ENCODE assay signal across 8 mouse cellular contexts in the genomic region with DNA sequence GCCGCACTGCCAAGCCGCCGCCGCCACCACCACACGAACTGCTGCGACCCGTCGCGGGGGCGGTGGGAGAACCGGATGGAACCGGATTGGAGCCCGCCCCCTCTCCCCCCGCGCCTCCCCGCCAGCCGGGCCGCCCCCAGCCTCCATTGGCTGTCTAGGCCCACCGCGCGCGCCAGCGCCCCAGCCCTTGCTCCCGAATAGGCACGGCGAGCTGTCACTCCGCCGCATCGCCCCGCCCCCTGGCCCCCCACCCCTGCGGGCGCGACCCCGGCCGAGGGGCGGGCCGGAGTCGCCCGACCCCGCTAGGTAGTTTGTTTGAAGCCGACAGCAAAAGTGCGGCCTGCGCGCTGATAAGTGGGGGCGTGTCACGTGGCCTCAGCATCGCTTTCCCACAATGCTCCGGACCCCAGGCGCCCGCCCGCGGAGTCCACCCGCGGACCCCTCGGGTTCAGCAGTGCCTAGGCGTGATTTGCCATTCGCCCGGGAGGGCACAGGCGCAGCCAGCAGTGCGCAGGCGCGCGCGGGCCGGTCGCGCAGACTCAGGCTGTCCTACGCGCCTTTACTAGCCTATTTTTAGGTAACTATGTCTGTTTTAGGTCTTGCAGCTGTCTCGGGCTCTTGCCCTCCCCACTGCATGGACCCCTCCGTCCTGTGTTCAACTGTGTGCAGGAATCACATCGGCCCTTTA. TPM values are rescaled to one million over a fixed set of nuclear protein-coding genes. Genes with fewer than 3 reads are reported as not detected.
DNase-seq lines count a peak whose midpoint lies in the region; ATAC-seq and TF ChIP-seq lines count a peak whose summit lies in the region.

Gene Hmgn1 (minus strand): TSS at position 73 of the 688 bp plus-strand sequence.

- no peak for TF ChIP-seq CTCF in G1E (IDR thresholded peaks at IDR 0.05; ENCODE audit: low read depth, low read length)
- no peak for TF ChIP-seq CTCF in forebrain, postnatal 0 days (IDR thresholded peaks at IDR 0.05; ENCODE audit: low read depth)

- 1% methylated on average over 61 of the region's 72 CpGs for WGBS in forebrain, postnatal 0 days
- under 1% methylated on average over 60 of the region's 72 CpGs for WGBS in lung, embryonic 15.5 days

- H3K27ac ChIP-seq in forebrain, postnatal 0 days (ENCODE audit: low read depth, low read length), result peak within 1 kb of the TSS; percentile 97
- H3K27ac ChIP-seq in lung, embryonic 15.5 days, result peak within 1 kb of the TSS; percentile 96

- no peaks in the 10 kb centered on the region for H3K9me3 ChIP-seq in G1E (replicated peaks)
- no peaks in the 10 kb centered on the region for H3K9me3 ChIP-seq in forebrain, postnatal 0 days (ENCODE audit: low read length)
- no peaks in the 10 kb centered on the region for H3K9me3 ChIP-seq in lung, embryonic 15.5 days

- H3K4me1 ChIP-seq in G1E (ENCODE audit: insufficient read depth, low read depth, low read length), result peaks cover 44% of the 10 kb centered on the region
- H3K4me1 ChIP-seq in forebrain, postnatal 0 days (ENCODE audit: insufficient read depth), result peaks cover 18% of the 10 kb centered on the region
- H3K4me1 ChIP-seq in lung, embryonic 15.5 days, result peaks cover 19% of the 10 kb centered on the region

- peak within 1 kb of the TSS; percentile 65 for H3K4me2 ChIP-seq in forebrain, postnatal 0 days (ENCODE audit: low read depth)
- peak within 1 kb of the TSS; percentile 59 for H3K4me2 ChIP-seq in lung, embryonic 15.5 days

- DNase-seq in G1E (ENCODE audit: low spot score), result peak; percentile 99
- peak; percentile 94 for DNase-seq in cerebellum, adult 18-20 months
- DNase-seq in forebrain, postnatal 0 days, result peak; percentile 97
- DNase-seq in heart, postnatal 4 days, result peak; percentile 98
- peak; percentile 96 to 97 for DNase-seq in layer of hippocampus, adult 8-10 months (ENCODE audit: low spot score in 2 of 2)
- peak; percentile 98 for DNase-seq in ovary, adult 18-20 months (ENCODE audit: low spot score)
- DNase-seq in thymus, postnatal 0 days (ENCODE audit: low spot score), result peak; percentile 92

- peak; percentile 81 for ATAC-seq in G1E (ENCODE audit: extremely low read depth, insufficient number of reproducible peaks, low FRiP score, poor library complexity, severe bottlenecking)
- ATAC-seq in forebrain, postnatal 0 days, result peak; percentile 96
- peak; percentile 98 for ATAC-seq in lung, embryonic 15.5 days (ENCODE audit: borderline replicate concordance, extremely low read depth, low FRiP score, low TSS enrichment)

- peaks cover 8% of the 10 kb centered on the region for H3K27me3 ChIP-seq in G1E (ENCODE audit: insufficient read depth, low read length)
- H3K27me3 ChIP-seq in forebrain, postnatal 0 days (ENCODE audit: insufficient read depth, low read length), result no peaks in the 10 kb centered on the region
- no peaks in the 10 kb centered on the region for H3K27me3 ChIP-seq in lung, embryonic 15.5 days

- H3K4me3 ChIP-seq in G1E (ENCODE audit: low read depth, low read length), result peak within 1 kb of the TSS; percentile 87
- peak within 1 kb of the TSS; percentile 94 for H3K4me3 ChIP-seq in forebrain, postnatal 0 days (ENCODE audit: low read depth, low read length)
- H3K4me3 ChIP-seq in lung, embryonic 15.5 days, result peak within 1 kb of the TSS; percentile 98

- H3K36me3 ChIP-seq in G1E (replicated peaks), result peaks cover 41% of the 10 kb centered on the region
- peaks cover 28% of the 10 kb centered on the region for H3K36me3 ChIP-seq in forebrain, postnatal 0 days (ENCODE audit: insufficient read depth)
- H3K36me3 ChIP-seq in lung, embryonic 15.5 days, result peaks cover 35% of the 10 kb centered on the region

- peak within 1 kb of the TSS; percentile 99 for H3K9ac ChIP-seq in forebrain, postnatal 0 days
- H3K9ac ChIP-seq in lung, embryonic 15.5 days, result peak within 1 kb of the TSS; percentile 95

RNA-seq across cellular contexts. Expression of gene Hmgn1, which starts in this region (rescaled TPM):
- total RNA-seq in G1E (2014; fragmentation: Nextera tagmentation), result 156 and 238 TPM in 2 replicates
- total RNA-seq in G1E (2017), result 182 and 273 TPM in 2 replicates
- polyA plus RNA-seq in G1E (2012), result 184 and 230 TPM in 2 replicates
- 141 and 166 TPM in 2 replicates for total RNA-seq in forebrain, postnatal 0 days (2014; rRNA removed)
- 241 and 247 TPM in 2 replicates for polyA plus RNA-seq in forebrain, postnatal 0 days (2015; fragmentation: Nextera tagmentation; extraction: Ambion mirVana)
- total RNA-seq in heart, postnatal 4 days (2021), result 100 to 1,000 TPM; 118 to 131 TPM
- 10 to 100 TPM; 57.8 to 81.9 (median 67.6) TPM for total RNA-seq in layer of hippocampus, adult 8-10 months (2022)
- 613 and 648 TPM in 2 replicates for polyA plus RNA-seq in lung, embryonic 15.5 days (2015; fragmentation: Nextera tagmentation; extraction: Ambion mirVana)
- polyA plus RNA-seq in thymus, postnatal 0 days (2015; fragmentation: Nextera tagmentation; extraction: Ambion mirVana), result 380 and 399 TPM in 2 replicates

Comparison
In these comparisons a context has a peak if more than half of its experiments do, and no peak if none do; other contexts are left out.
1. Peak in every context shown above with its lines: DNase-seq, ATAC-seq, H3K4me3 ChIP-seq and H3K27ac ChIP-seq.